Comparison of ENCODE assay signal across 29 mouse cellular contexts in the genomic region with DNA sequence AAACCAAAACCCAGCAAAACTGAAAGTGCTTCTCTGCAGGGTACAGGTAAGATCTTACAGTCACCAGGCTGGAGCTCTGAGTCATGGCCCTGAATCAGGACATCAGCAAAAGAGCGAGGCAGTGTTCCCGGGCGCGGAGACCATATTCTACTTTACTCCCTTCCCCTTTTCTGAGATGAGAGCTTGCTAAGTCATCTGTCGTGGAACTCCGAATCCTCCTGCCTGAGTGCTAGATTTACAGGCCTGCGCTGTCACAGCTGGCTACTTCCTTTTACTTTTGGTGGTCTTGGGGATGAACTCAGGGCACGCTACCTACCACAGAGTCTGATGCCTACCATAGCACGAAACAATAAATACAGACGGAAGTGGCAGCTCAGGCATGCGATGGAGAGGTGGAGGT. TPM values are rescaled to one million over a fixed set of nuclear protein-coding genes. Genes with fewer than 3 reads are reported as not detected.
DNase-seq lines count a peak whose midpoint lies in the region; ATAC-seq lines count a peak whose summit lies in the region.
"Had no signal": no experiment of that assay in that cellular context is flagged by ENCODE, and none has a peak within 500 bp of the region (broad histone marks: within the 10 kb centered on the region; RNA-seq: fewer than 3 reads in every experiment).

No protein-coding gene starts in this region.

- peak; percentile 75 for DNase-seq in midbrain, embryonic 11.5 days (ENCODE audit: low spot score, missing footprints)
- no peak for DNase-seq in thymus, adult 18-20 months
- no peak for DNase-seq in kidney, postnatal 36 days
- DNase-seq in right cerebral cortex, postnatal 4 days, result no peak
- DNase-seq: adrenal gland, postnatal 10 days; adrenal gland, postnatal 36 days; cerebellum, adult 11 months; cerebellum, adult 2 months; cerebellum, adult 9-11 months; cerebellum, postnatal 25 days; embryo, embryonic 11 days; gastrocnemius, postnatal 25 days; heart, adult 2 months; heart, postnatal 14 days; heart, postnatal 4 days had no signal

- ATAC-seq in midbrain, embryonic 11.5 days (ENCODE audit: low FRiP score), result no peak
- no peak for ATAC-seq in midbrain, embryonic 15.5 days (replicated peaks)
- peak; percentile 37 to 47; a peak in 3 of 4 replicates for ATAC-seq in hematopoietic stem cell, adult 5-6 weeks (replicated peaks in 1 of 2; ENCODE audit: insufficient read depth in 1 of 2, low FRiP score in 2 of 2, low TSS enrichment in 1 of 2, low read depth in 1 of 2, poor library complexity in 2 of 2, severe bottlenecking in 2 of 2)
- ATAC-seq in megakaryocyte, adult 5-6 weeks (ENCODE audit: poor library complexity, severe bottlenecking), result peak; percentile 63
- ATAC-seq: forebrain, embryonic 15.5 days; Patski had no signal

- 95% methylated on average over 11 of the region's 11 CpGs for WGBS in midbrain, embryonic 11.5 days
- WGBS in midbrain, embryonic 15.5 days, result 90% methylated on average over 11 of the region's 11 CpGs

- no peak overlapping the region for H3K4me3 ChIP-seq in midbrain, embryonic 11.5 days (ENCODE audit: low read depth, low read length)
- H3K4me3 ChIP-seq in midbrain, embryonic 15.5 days, result no peak overlapping the region
- H3K4me3 ChIP-seq: embryonic facial prominence, embryonic 10.5 days; embryonic facial prominence, embryonic 13.5 days; erythroblast, embryonic 14.5 days; forebrain, embryonic 12.5 days; forebrain, embryonic 15.5 days; heart, adult 2 months; heart, embryonic 10.5 days; heart, embryonic 13.5 days; hindbrain, embryonic 12.5 days; hindbrain, embryonic 15.5 days had no signal

- no peaks in the 10 kb centered on the region for H3K4me1 ChIP-seq in midbrain, embryonic 11.5 days (ENCODE audit: control insufficient read depth, insufficient read depth, low read length)
- H3K4me1 ChIP-seq in midbrain, embryonic 15.5 days, result peaks cover 1% of the 10 kb centered on the region; the same call in 1 of the 2 replicates
- H3K4me1 ChIP-seq: embryonic facial prominence, embryonic 10.5 days; embryonic facial prominence, embryonic 13.5 days; forebrain, embryonic 12.5 days; heart, embryonic 10.5 days; heart, embryonic 13.5 days; hindbrain, embryonic 12.5 days had no signal

- no peak overlapping the region for H3K27ac ChIP-seq in midbrain, embryonic 11.5 days (ENCODE audit: low read depth, low read length)
- H3K27ac ChIP-seq in midbrain, embryonic 15.5 days, result no peak overlapping the region
- H3K27ac ChIP-seq: embryonic facial prominence, embryonic 10.5 days; embryonic facial prominence, embryonic 13.5 days; forebrain, embryonic 12.5 days; forebrain, embryonic 15.5 days; heart, adult 2 months; heart, embryonic 10.5 days; heart, embryonic 13.5 days; hindbrain, embryonic 12.5 days; hindbrain, embryonic 15.5 days had no signal

- H3K4me2 ChIP-seq in midbrain, embryonic 11.5 days, result no peak overlapping the region
- H3K4me2 ChIP-seq in midbrain, embryonic 15.5 days, result no peak overlapping the region
- H3K4me2 ChIP-seq: embryonic facial prominence, embryonic 13.5 days; forebrain, embryonic 12.5 days; forebrain, embryonic 15.5 days; heart, embryonic 13.5 days; hindbrain, embryonic 12.5 days; hindbrain, embryonic 15.5 days had no signal

- H3K9me3 ChIP-seq in midbrain, embryonic 11.5 days (ENCODE audit: control insufficient read depth, low read length), result no peaks in the 10 kb centered on the region
- H3K9me3 ChIP-seq in midbrain, embryonic 15.5 days, result no peaks in the 10 kb centered on the region
- H3K9me3 ChIP-seq: embryonic facial prominence, embryonic 10.5 days; embryonic facial prominence, embryonic 13.5 days; forebrain, embryonic 12.5 days; forebrain, embryonic 15.5 days; G1E; heart, embryonic 10.5 days; heart, embryonic 13.5 days; hindbrain, embryonic 12.5 days; hindbrain, embryonic 15.5 days had no signal

- no peaks in the 10 kb centered on the region for H3K27me3 ChIP-seq in midbrain, embryonic 11.5 days (ENCODE audit: control insufficient read depth, insufficient read depth, low read length)
- H3K27me3 ChIP-seq in midbrain, embryonic 15.5 days (replicated peaks), result no peaks in the 10 kb centered on the region
- H3K27me3 ChIP-seq: embryonic facial prominence, embryonic 13.5 days; forebrain, embryonic 12.5 days; forebrain, embryonic 15.5 days; heart, embryonic 13.5 days; hindbrain, embryonic 12.5 days; hindbrain, embryonic 15.5 days; Patski had no signal

- H3K36me3 ChIP-seq in midbrain, embryonic 11.5 days (ENCODE audit: control insufficient read depth, insufficient read depth, low read length), result peaks cover 6% of the 10 kb centered on the region; the same call in 1 of the 2 replicates
- H3K36me3 ChIP-seq in midbrain, embryonic 15.5 days (replicated peaks), result peaks cover 18% of the 10 kb centered on the region

- H3K9ac ChIP-seq in midbrain, embryonic 11.5 days (ENCODE audit: low read length), result no peak overlapping the region
- no peak overlapping the region for H3K9ac ChIP-seq in midbrain, embryonic 15.5 days
- H3K9ac ChIP-seq: embryonic facial prominence, embryonic 13.5 days; forebrain, embryonic 12.5 days; forebrain, embryonic 15.5 days; heart, embryonic 13.5 days; hindbrain, embryonic 12.5 days; hindbrain, embryonic 15.5 days had no signal

RNA-seq across cellular contexts. Expression of gene Os9, which starts 6.5 kb away (rescaled TPM):
- polyA plus RNA-seq in midbrain, embryonic 11.5 days (2014; fragmentation: Nextera tagmentation; extraction: Ambion mirVana), result 43.1 and 49.7 TPM in 2 replicates
- polyA plus RNA-seq in midbrain, embryonic 15.5 days (2015; fragmentation: Nextera tagmentation; extraction: Ambion mirVana), result 130 and 135 TPM in 2 replicates
- 157 and 201 TPM in 2 replicates for total RNA-seq in hematopoietic stem cell, adult 5-6 weeks (2017)
- total RNA-seq in megakaryocyte, adult 5-6 weeks (2015), result 39.9 and 42.3 TPM in 2 replicates
- 170 and 195 TPM in 2 replicates for total RNA-seq in megakaryocyte, adult 5-6 weeks (2017)

RNA-seq across cellular contexts. Expression of gene Agap2, which starts 39.3 kb away (rescaled TPM):
- 0.66 and 0.89 TPM in 2 replicates for polyA plus RNA-seq in midbrain, embryonic 11.5 days (2014; fragmentation: Nextera tagmentation; extraction: Ambion mirVana)
- 6.3 and 6.6 TPM in 2 replicates for polyA plus RNA-seq in midbrain, embryonic 15.5 days (2015; fragmentation: Nextera tagmentation; extraction: Ambion mirVana)
- total RNA-seq in hematopoietic stem cell, adult 5-6 weeks (2017), result 59.3 and 89.6 TPM in 2 replicates
- 4.1 and 8.3 TPM in 2 replicates for total RNA-seq in megakaryocyte, adult 5-6 weeks (2015)
- total RNA-seq in megakaryocyte, adult 5-6 weeks (2017), result 32.5 and 35.4 TPM in 2 replicates
- polyA plus RNA-seq: heart, embryonic 13.5 days had no signal

RNA-seq across cellular contexts. Expression of gene Tspan31, which starts 44.3 kb away (rescaled TPM):
- polyA plus RNA-seq in midbrain, embryonic 11.5 days (2014; fragmentation: Nextera tagmentation; extraction: Ambion mirVana), result 98.6 and 117 TPM in 2 replicates
- polyA plus RNA-seq in midbrain, embryonic 15.5 days (2015; fragmentation: Nextera tagmentation; extraction: Ambion mirVana), result 113 and 120 TPM in 2 replicates
- 54.5 and 56.6 TPM in 2 replicates for total RNA-seq in hematopoietic stem cell, adult 5-6 weeks (2017)
- 70.0 and 82.5 TPM in 2 replicates for total RNA-seq in megakaryocyte, adult 5-6 weeks (2015)
- 61.6 and 62.5 TPM in 2 replicates for total RNA-seq in megakaryocyte, adult 5-6 weeks (2017)

RNA-seq across cellular contexts. Expression of gene B4galnt1, which starts 50.6 kb away (rescaled TPM):
- polyA plus RNA-seq in midbrain, embryonic 11.5 days (2014; fragmentation: Nextera tagmentation; extraction: Ambion mirVana), result 8.1 and 9.4 TPM in 2 replicates
- polyA plus RNA-seq in midbrain, embryonic 15.5 days (2015; fragmentation: Nextera tagmentation; extraction: Ambion mirVana), result 62.2 and 62.3 TPM in 2 replicates
- total RNA-seq in hematopoietic stem cell, adult 5-6 weeks (2017), result 43.3 and 48.6 TPM in 2 replicates
- total RNA-seq in megakaryocyte, adult 5-6 weeks (2015), result 113 TPM in 2 replicates
- 67.7 and 75.5 TPM in 2 replicates for total RNA-seq in megakaryocyte, adult 5-6 weeks (2017)

RNA-seq across cellular contexts. Expression of gene Cdk4, which starts 51.1 kb away (rescaled TPM):
- polyA plus RNA-seq in midbrain, embryonic 11.5 days (2014; fragmentation: Nextera tagmentation; extraction: Ambion mirVana), result 2,818 and 2,848 TPM in 2 replicates
- 793 and 910 TPM in 2 replicates for polyA plus RNA-seq in midbrain, embryonic 15.5 days (2015; fragmentation: Nextera tagmentation; extraction: Ambion mirVana)
- total RNA-seq in hematopoietic stem cell, adult 5-6 weeks (2017), result 483 and 646 TPM in 2 replicates
- 276 and 285 TPM in 2 replicates for total RNA-seq in megakaryocyte, adult 5-6 weeks (2015)
- total RNA-seq in megakaryocyte, adult 5-6 weeks (2017), result 174 and 258 TPM in 2 replicates

Comparison
In these comparisons a context has a peak if more than half of its experiments do, and no peak if none do; other contexts are left out.
1. ATAC-seq: peak in hematopoietic stem cell, adult 5-6 weeks (2 of 2) and megakaryocyte, adult 5-6 weeks (single experiment); none in midbrain, embryonic 11.5 days (single experiment) and midbrain, embryonic 15.5 days (single experiment).